Mouse (Mus musculus) adrenal gland, postnatal 14 days (tissue): ENCODE data around the gene Cep164. TPM values are rescaled to one million over a fixed set of nuclear protein-coding genes. Genes with fewer than 3 reads are reported as not detected.
"Not testable (repeated sequence)": the region's sequence is repeated elsewhere in the genome, so short reads cannot be mapped to it uniquely, and the experiment has no call there.

ENCODE experiments used
- DNase-seq: peaks from one replicate; pipeline ENCODE4 v3.0.0; 2021; ENCODE audit warnings: mixed read lengths
- total RNA-seq: library from RNA; stranded (reverse); gene quantifications from 2 replicates; pipeline ENCODE4 v1.2.3, GENCODE M21; 2021

The Cep164 gene
- total RNA-seq, 1 experiment from 2014 or later = 12.4 TPM

DNA sequence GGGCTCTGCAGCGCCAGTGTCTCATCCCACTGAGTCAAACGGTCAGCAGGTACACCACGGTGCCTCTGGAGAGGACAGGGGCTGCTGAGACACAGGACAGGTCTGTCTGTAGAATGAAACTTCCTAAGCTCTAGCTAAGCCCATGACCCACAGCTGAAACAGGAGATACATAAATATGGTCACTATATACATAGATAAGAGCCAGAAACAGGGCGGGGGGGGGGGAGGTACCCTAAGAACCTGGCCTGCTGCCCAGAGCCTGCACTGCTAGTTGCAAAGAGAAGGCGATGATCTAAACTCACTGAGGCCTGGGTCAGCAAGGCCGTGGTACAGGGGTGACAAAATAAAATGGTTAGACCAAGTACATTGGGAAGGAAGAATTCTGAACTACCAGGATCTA, 40.9 kb downstream of the Cep164 start:
- DNase-seq = no peak

DNA sequence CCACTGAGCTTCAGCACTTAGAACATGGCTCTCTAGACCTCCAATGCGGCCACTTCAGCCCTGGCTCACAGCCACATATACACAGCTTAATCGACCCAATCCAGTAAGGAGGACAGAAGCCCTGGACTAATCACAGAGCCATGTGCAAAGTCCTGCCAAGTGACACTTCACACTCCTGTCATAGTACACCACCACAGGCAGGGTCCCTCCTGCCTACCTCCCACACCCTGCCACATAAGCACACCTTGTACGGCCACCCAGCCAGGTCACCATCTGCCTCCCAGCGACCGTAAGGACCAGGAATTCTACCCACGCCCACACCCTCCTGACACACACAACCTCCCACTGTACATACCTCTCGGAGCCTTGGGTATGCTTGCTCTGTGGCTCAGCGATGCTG, 41.4 kb downstream of the Cep164 start:
- no peak for DNase-seq

- DNase-seq = no peak
Observed at GRCm38 (mm10) chr9:45783249-45784069, 45.0 kb downstream of the Cep164 start.

DNA sequence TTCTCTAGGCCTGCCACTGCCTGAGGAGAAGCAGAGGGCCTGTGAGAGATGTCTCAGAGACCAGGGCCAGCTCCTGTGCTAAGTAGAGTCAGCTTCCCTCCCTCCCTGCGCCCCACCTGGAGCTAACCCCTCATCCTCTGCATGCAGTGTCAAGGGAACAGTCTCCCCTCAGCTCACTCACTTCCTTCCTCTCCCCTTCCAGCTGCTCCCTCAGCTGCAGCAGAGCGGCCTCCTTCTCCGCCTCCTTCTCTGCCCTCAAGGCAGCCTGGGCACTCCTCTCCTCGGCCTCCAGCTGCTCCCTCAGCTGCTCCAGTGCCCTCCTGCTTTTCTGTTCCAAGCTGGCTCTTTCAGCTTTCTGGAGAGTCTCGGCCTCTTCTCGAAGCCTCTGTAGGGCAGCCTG, 49.3 kb downstream of the Cep164 start:
- no peak for DNase-seq

DNA sequence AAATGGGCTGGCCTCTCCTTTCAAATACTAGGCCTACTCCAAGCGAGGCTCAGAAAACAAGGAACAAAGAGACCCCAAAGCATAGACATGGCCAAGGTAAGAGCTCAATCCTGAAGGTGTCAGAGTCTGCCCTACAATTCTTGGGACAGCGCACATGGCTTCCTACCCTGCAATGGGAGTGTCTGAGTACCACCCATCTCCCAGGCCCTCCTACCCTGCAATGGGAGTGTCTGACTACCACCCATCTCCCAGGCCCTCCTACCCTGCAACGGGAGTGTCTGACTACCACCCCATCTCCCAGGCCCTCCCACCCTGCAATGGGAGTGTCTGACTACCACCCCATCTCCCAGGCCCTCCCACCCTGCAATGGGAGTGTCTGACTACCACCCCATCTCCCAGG, 52.3 kb downstream of the Cep164 start:
- DNase-seq = not testable (repeated sequence)

DNA sequence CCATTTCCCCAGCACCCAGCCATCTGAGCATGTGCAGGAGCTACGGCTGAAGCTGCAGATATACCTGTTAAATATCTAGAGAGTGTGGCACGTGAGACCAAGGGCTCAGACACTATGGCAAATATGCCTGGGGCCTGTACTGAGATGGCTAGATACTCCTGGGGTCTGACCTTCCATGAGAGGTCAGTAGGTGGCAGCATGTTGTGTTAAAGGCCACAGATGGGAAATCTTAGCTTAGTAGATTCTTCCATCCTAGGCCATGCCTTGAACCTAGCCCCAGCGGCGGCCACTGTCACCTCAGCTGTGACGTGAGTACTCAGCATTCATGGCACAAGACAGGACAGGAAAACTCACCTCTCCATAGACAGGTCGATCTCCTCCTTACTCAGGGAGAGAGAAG, 54.4 kb downstream of the Cep164 start:
- DNase-seq = no peak

GRCm38 (mm10) chr9:45769596-45769995, 58.9 kb downstream of the Cep164 start:
- DNase-seq = no peak

- DNase-seq = no peak
Observed at GRCm38 (mm10) chr9:45768421-45768820, 60.1 kb downstream of the Cep164 start.

DNA sequence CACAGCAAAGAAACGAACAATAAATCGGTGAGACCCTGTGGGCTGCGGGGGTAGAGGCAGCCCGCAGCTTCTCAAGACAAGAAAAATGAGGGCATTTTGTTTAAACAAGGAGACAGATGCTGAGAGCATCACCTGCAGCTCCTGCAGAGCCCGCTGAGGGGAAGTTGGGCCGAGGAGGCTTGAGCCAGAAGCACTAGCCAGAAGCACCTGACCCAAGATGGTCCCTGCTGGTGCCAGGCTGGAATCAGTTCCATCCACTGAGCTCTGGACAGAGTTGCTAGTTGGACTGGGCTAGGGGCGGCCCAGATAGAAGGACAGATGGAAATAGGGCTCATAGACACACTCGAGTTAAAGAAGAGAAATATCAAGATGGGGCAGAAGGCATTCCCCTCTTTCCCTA, 61.3 kb downstream of the Cep164 start:
- DNase-seq = no peak

GRCm38 (mm10) chr9:45766195-45766594, 62.3 kb downstream of the Cep164 start:
- DNase-seq = no peak

- DNase-seq = peak; percentile 70
Observed at GRCm38 (mm10) chr9:45754452-45755091, 73.9 kb downstream of the Cep164 start.

DNA sequence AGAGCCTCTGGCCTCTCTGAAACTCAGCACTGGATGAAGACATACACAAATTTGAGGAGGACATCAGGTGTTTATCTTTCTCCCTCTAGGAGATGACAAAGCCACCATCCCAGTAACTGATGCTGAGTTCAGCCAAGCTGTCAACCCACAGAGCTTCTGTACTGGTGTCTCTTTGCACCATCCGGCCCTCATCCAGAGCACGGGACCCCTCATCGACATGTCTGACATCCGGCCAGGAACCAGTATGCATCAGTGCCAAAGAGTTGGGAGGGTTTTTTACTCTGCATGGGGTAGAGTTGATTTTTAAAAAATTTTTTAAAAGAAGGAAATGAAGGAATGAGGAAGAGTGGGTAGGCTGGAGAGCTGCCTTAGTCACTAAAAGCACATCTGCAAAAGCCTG, 78.6 kb downstream of the Cep164 start:
- no peak for DNase-seq

DNA sequence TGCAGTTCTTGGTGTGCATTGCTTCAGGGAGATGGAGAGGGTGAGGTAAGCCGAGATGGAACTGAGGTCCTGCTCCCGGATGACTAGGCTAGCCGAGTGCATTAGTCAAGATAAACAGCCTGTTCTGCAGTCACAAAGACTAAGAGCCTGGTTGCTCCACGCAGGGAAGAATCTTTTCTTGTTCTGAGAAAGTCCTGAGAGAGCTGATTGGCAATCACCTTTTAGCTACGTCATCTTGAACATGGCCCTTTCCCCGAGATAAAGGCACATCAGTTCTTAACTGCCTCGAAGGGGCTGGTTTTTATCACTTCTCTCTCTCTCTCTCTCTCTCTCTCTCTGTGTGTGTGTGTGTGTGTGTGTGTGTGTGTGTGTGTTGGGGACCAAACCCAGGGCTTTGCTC, 83.0 kb downstream of the Cep164 start:
- DNase-seq = no peak

- DNase-seq = peak; percentile 22
Observed at GRCm38 (mm10) chr9:45740584-45740980, 87.9 kb downstream of the Cep164 start.

- peak; percentile 88 for DNase-seq
Observed at GRCm38 (mm10) chr9:45739702-45740583, 88.5 kb downstream of the Cep164 start.

GRCm38 (mm10) chr9:45739001-45739701, 89.3 kb downstream of the Cep164 start:
- peak; percentile 25 for DNase-seq

DNA sequence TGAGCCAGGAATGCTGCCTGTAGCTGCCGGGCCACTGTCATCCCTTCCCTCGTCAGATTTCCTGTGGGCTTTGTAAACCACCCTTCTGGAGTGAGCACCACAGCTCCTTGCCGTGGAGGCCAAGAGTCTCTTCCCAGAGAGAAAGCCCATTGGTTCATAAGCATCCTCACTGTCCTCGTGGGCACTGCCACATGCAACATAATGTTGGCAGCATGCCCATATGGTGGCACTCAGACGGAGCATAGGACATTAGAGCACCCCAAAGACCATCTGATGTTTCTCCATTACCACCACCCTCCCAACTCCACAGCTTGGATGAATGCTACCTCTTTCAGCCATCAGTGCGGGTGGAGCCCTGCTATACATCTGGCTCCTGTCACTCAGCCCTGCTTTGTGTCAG, 95.2 kb downstream of the Cep164 start:
- DNase-seq = no peak

DNA sequence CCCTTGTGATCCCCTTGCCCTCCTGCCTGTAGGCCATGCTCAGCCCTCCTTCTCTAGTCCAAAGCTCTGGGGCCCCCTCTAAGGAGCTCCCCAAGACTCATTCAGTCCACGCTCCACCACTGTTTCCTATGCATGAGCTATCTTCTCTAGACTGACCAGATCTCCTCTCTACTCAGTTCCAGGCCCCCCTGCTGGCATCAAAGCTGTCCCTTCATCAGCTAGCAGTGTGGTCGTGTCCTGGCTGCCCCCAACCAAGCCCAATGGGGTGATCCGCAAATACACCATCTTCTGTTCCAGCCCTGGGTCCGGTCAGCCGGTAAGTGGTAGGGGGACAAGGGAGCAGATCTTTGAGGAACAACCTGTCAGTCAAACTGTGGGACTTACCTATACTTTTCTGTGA, 96.6 kb downstream of the Cep164 start:
- no peak for DNase-seq

DNA sequence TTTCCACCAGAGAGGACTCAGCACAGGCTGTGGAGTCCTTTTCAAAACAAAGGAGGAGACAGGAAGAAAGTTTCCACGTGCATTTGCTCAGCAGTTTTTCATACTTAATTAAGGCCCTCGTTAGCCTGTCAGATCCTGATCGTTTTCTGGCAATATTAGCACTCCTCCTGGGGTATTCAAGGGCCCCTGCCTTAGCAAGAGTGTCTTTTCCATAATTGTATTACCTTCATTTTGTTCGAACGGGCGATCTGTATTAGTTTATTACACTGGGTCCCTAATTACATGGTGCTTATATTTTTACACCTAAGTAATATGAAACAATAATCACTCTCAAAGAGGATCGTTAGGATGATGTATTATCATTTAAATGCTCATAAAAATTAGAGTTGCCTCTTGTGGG, 108.5 kb downstream of the Cep164 start:
- no peak for DNase-seq
